Mouse (Mus musculus): ENCODE data around the gene Mgst3.

DNA sequence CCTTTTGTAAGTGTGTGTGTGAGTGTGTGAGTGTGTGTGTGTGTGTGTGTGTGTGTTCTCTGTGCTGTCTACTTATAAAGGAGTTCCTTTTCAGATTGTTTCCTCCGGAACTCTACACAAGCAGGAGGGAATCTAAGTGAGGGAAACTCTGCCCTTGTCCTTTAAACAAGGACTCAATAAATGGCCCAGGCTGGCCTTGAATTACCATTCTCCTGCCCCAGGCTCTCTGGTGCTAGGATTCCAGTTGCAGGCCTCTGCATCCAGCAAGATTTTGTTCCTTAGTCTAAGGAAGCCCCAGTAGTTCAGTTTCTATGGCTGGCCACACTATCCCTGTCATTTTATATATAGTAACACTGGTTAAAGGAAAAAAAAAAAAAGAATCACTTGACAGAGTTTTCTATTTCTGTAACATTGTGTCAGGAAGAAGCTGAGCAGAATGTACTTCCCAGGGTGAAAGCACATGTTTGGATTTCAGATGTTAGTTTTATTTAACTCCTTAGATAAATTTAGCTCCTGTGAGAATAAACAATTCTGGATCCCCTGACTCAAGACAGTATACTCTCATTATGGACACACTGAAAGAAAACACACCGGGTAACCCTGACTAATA lies 1.5 kb downstream of the Mgst3 start:
- TF ChIP-seq CTCF (IDR thresholded peaks at IDR 0.05; ENCODE audit: low read depth, low read length) (no peak), GATA1 (IDR thresholded peaks at IDR 0.05; ENCODE audit: borderline replicate concordance, low read length) (no peak), GATA2 (IDR thresholded peaks at IDR 0.05; ENCODE audit: borderline replicate concordance, low read depth, low read length) (no peak), POLR2AphosphoS5 (IDR thresholded peaks at IDR 0.05; ENCODE audit: insufficient replicate concordance, low read depth, low read length) (no peak)

All from G1E (cell line).